Mouse (Mus musculus): Measurements from ENCODE around the gene Npepps. TPM values are rescaled to one million over a fixed set of nuclear protein-coding genes. Genes with fewer than 3 reads are reported as not detected.
"Not testable (repeated sequence)": the region's sequence is repeated elsewhere in the genome, so short reads cannot be mapped to it uniquely, and the experiment has no call there.

Gene Npepps
- polyA plus RNA-seq (2012; fragmentation: generic; extraction: Trizol): 37.8 TPM
- long read RNA-seq, experiment 1, full-length matches to known transcripts: 14 of 34 reads
- long read RNA-seq, experiment 1, partial matches to known transcripts: 11 of 34 reads
- long read RNA-seq, experiment 1, other reads (novel, unspliced or antisense): 9 of 34 reads
- long read RNA-seq, experiment 2, full-length matches to known transcripts: 245 of 300 reads
- long read RNA-seq, experiment 2, partial matches to known transcripts: 19 of 300 reads
- long read RNA-seq, experiment 2, other reads (novel, unspliced or antisense): 36 of 300 reads

DNA sequence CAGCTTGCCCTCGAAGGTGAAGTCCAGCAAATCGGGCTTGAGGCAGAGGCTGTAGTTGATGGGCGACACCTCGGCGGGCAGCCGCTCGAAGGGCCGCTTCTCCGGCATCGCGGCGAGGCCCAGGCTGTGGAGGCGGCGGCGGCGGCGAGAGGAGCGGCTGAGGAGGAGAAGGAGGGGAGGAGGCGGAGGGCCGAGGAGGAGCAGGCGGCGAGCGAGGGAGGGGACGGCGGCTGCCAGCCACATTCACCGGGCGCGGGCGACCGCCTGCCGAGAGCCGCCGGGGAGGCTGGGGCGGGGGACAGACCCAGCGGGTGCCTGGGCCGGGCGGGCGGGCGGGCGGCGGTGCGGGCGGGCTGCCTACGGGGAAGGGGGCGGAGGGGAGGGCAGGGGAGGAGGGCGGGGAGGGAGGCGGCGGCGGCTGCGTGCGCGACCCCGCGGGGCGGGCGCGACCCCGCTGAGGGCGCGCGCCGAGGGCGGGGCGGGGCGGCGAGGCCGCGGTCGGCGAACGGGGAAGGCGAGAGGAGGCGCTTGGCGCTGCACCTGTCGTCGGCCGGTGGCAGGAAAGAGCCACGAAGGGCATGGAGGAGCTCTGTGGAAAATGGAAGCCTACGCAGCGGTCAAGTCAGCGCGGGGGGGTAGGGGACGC is at the start of gene Npepps:
TSS of gene Npepps (minus strand) at position 423 of the 646 bp plus-strand sequence.
- Histone ChIP-seq H3K4me3 (ENCODE audit: insufficient read depth, poor library complexity, severe bottlenecking) (peak within 1 kb of the TSS; percentile 89), H3K79me2 (ENCODE audit: control insufficient read depth, insufficient read depth) (peaks cover 49% of the 10 kb centered on the region), H3K27me3 (ENCODE audit: control insufficient read depth, insufficient read depth, insufficient read length) (no peaks in the 10 kb centered on the region), H3ac (ENCODE audit: control insufficient read depth, insufficient read length, low read depth) (peak within 1 kb of the TSS; percentile 98), H3K36me3 (ENCODE audit: control insufficient read depth, insufficient read depth) (peaks cover 10% of the 10 kb centered on the region), H3K79me3 (ENCODE audit: low read depth) (peaks cover 43% of the 10 kb centered on the region)
- TF ChIP-seq CEBPB (IDR thresholded peaks at IDR 0.05; ENCODE audit: low read depth) (no peak), MYOD1 (IDR thresholded peaks at IDR 0.05; ENCODE audit: control insufficient read depth, insufficient read length, low read depth) (peak; percentile 89)

DNA sequence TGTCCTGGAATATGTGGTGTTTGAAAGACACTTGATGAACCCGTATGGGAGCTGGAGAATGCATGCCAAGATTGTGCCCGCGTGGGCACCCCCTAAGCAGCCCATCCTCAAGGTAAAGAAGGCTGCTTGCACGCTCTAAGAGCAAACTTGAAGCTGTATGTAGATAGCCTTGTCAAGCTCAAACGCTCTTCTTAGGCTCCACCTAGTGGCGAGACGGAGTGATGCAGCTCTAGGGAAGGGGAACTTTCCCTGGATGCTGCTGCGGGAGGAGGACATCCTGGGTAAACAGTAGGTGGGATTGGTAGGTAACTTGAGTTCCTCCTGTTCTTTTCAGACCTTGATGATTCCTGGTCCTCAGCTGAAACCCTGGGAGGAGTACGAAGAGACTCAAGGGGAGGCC is 47.7 kb upstream of the Npepps start:
- Histone ChIP-seq H3K79me3 (ENCODE audit: low read depth) (no peaks in the 10 kb centered on the region), H3K4me3 (ENCODE audit: insufficient read depth, poor library complexity, severe bottlenecking) (no peak overlapping the region), H3K36me3 (ENCODE audit: control insufficient read depth, insufficient read depth) (peaks cover 48% of the 10 kb centered on the region)

DNA sequence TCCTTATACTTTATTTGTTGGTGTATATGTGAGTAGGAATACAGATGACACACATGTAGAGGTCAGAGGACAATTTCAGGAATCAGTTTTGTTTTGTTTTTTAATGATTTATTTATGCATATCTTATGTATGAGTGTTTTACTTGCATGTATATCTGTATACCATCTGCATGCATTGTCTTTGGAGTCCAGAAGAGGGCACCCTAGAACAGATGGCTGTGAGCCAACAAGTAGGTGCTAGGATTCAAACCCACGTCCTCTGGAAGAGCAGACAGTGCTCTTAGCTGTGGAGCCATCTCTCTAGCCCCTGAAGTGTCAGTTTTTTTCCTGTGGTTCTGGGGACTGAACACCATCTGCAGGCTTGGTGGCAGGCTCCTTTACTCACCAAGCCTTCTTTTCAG is 44.8 kb upstream of the Npepps start:
- TF ChIP-seq CTCF (IDR thresholded peaks at IDR 0.05; ENCODE audit: control insufficient read depth, insufficient read depth, insufficient read length) (no peak), MAX (IDR thresholded peaks at IDR 0.05) (no peak), USF1 (IDR thresholded peaks at IDR 0.05; ENCODE audit: low read depth) (no peak), FOSL1 (IDR thresholded peaks at IDR 0.05; ENCODE audit: insufficient read depth, low read length, poor library complexity, severe bottlenecking) (no peak), CEBPB (IDR thresholded peaks at IDR 0.05; ENCODE audit: low read depth) (no peak), MYOD1 (IDR thresholded peaks at IDR 0.05; ENCODE audit: control insufficient read depth, insufficient read length, low read depth) (no peak), MYOG (IDR thresholded peaks at IDR 0.05; ENCODE audit: control insufficient read depth, extremely low read depth, insufficient read length) (no peak)
- H3K36me3 ChIP-seq (ENCODE audit: control insufficient read depth, insufficient read depth): peaks cover 67% of the 10 kb centered on the region

More for the DNA sequence above, 47.7 kb upstream of the Npepps start:
- Histone ChIP-seq H3K79me2 (ENCODE audit: control insufficient read depth, insufficient read depth) (no peaks in the 10 kb centered on the region), H3K27me3 (ENCODE audit: control insufficient read depth, insufficient read depth, insufficient read length) (no peaks in the 10 kb centered on the region), H3ac (ENCODE audit: control insufficient read depth, insufficient read length, low read depth) (no peak overlapping the region)
- peak; percentile 75 for TF ChIP-seq CTCF (IDR thresholded peaks at IDR 0.05; ENCODE audit: control insufficient read depth, insufficient read depth, insufficient read length)
- no peak for TF ChIP-seq USF1 (IDR thresholded peaks at IDR 0.05; ENCODE audit: low read depth)

DNA sequence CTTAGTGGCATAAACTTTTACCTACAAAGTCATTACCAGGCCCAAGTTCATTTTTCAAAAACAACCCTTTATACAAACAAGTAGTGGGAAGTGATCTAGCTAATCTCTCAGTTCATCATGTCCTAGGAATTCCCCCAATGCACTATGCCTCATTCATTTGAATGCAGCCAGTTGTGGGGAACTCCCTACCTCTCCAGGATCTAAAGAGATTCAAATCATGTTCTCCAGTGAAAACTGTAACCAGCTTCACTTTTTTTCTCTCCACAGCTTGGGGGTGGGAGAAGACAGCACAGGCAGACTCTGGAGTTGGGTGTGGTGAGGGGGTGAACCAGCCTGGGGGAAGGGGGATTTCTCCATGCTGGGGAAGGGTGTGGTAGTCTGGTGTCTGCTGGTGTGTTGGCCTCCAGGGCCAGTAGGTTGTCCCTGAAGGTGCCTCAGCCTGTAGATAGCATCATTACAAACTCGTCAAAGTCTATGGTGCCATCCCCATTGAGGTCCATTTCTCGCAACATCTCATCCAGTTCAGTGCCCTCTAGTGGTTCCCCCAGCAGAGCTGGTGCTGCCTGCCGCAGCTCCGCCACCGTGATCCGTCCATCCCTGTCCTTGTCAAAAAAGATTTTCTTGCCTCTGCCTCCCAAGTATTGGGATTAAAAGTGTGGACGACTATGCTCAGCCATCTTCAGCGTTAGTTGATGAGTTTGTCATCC is 41.6 kb upstream of the Npepps start:
- H3ac ChIP-seq (ENCODE audit: control insufficient read depth, insufficient read length, low read depth); H3K4me3 ChIP-seq (ENCODE audit: insufficient read depth, poor library complexity, severe bottlenecking); H3K79me2 ChIP-seq (ENCODE audit: control insufficient read depth, insufficient read depth); H3K27me3 ChIP-seq (ENCODE audit: control insufficient read depth, insufficient read depth, insufficient read length); H3K79me3 ChIP-seq (ENCODE audit: low read depth): not testable (repeated sequence)
- peaks cover 68% of the 10 kb centered on the region for H3K36me3 ChIP-seq (ENCODE audit: control insufficient read depth, insufficient read depth)

More for the DNA sequence above, 44.8 kb upstream of the Npepps start:
- Histone ChIP-seq H3K4me3 (ENCODE audit: insufficient read depth, poor library complexity, severe bottlenecking) (no peak overlapping the region), H3ac (ENCODE audit: control insufficient read depth, insufficient read length, low read depth) (no peak overlapping the region), H3K27me3 (ENCODE audit: control insufficient read depth, insufficient read depth, insufficient read length) (no peaks in the 10 kb centered on the region), H3K79me2 (ENCODE audit: control insufficient read depth, insufficient read depth) (no peaks in the 10 kb centered on the region), H3K79me3 (ENCODE audit: low read depth) (no peaks in the 10 kb centered on the region)

DNA sequence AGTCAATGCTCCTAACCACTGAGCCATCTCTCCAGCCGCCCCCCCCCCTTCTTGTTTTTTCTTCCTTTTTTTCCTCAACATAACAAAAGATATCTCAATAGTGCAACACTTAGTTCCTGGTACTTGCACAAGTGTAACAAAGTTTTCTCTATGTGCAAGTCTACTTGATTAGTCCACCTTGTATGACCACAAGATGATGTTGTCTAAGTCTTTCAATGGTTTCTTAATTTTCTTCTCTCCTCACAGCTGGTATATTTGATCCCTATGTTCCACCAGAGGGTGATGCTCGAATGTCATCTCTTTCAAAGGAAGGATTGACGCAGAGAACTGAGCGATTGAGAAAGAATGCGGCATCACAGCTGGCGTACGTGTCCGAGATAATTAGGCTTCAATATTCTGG is 40.8 kb upstream of the Npepps start:
- no peak overlapping the region for H3K4me3 ChIP-seq (ENCODE audit: insufficient read depth, poor library complexity, severe bottlenecking)
- H3K79me3 ChIP-seq (ENCODE audit: low read depth): peaks cover 8% of the 10 kb centered on the region
- TF ChIP-seq MAX (IDR thresholded peaks at IDR 0.05): no peak
- no peak for TF ChIP-seq CTCF (IDR thresholded peaks at IDR 0.05; ENCODE audit: control insufficient read depth, insufficient read depth, insufficient read length)
- TF ChIP-seq MYOG (IDR thresholded peaks at IDR 0.05; ENCODE audit: control insufficient read depth, extremely low read depth, insufficient read length): no peak
- TF ChIP-seq CEBPB (IDR thresholded peaks at IDR 0.05; ENCODE audit: low read depth): no peak
- TF ChIP-seq MYOD1 (IDR thresholded peaks at IDR 0.05; ENCODE audit: control insufficient read depth, insufficient read length, low read depth): no peak
- peaks cover 60% of the 10 kb centered on the region for H3K36me3 ChIP-seq (ENCODE audit: control insufficient read depth, insufficient read depth)
- peaks cover 16% of the 10 kb centered on the region for H3K79me2 ChIP-seq (ENCODE audit: control insufficient read depth, insufficient read depth)
- H3K27me3 ChIP-seq (ENCODE audit: control insufficient read depth, insufficient read depth, insufficient read length): no peaks in the 10 kb centered on the region
- no peak overlapping the region for H3ac ChIP-seq (ENCODE audit: control insufficient read depth, insufficient read length, low read depth)
